Mouse (Mus musculus) G1E (cell line): ENCODE data around the gene 4930544D05Rik. TPM values are rescaled to one million over a fixed set of nuclear protein-coding genes. Genes with fewer than 3 reads are reported as not detected.

ENCODE experiments used
- ATAC-seq: 2 replicates; pipeline ENCODE4 v1.8.0; 2016; ENCODE audit warnings: mild to moderate bottlenecking; ENCODE audit not compliant: insufficient number of reproducible peaks, poor library complexity, low FRiP score, severe bottlenecking; ENCODE audit errors: extremely low read depth
- DNase-seq: peaks from one replicate; pipeline ENCODE4 v3.0.0; 2012; ENCODE audit warnings: low spot score
- H3K27me3 ChIP-seq: 2 replicates; pipeline ENCODE4 v1.6.1; 2012; ENCODE audit warnings: mild to moderate bottlenecking, low read length, inconsistent platforms; ENCODE audit not compliant: insufficient read depth
- H3K36me3 ChIP-seq: replicated peaks from 2 replicates; pipeline ENCODE3; 2012; ENCODE audit warnings: mild to moderate bottlenecking, inconsistent platforms
- H3K4me1 ChIP-seq: 2 replicates; pipeline ENCODE4 v1.6.1; 2012; ENCODE audit warnings: low read depth, low read length, inconsistent platforms, mixed read lengths; ENCODE audit not compliant: insufficient read depth
- H3K4me3 ChIP-seq: 2 replicates; pipeline ENCODE4 v1.5.1; 2012; ENCODE audit warnings: low read depth, mild to moderate bottlenecking, inconsistent platforms, low read length, moderate library complexity, mixed read lengths
- H3K9me3 ChIP-seq: replicated peaks from 2 replicates; pipeline ENCODE4 v1.6.1; 2012; ENCODE audit warnings: inconsistent platforms
- CTCF ChIP-seq: IDR thresholded peaks from 2 replicates; pipeline ENCODE4 v1.5.1; 2012; ENCODE audit warnings: low read depth, low read length, inconsistent platforms, mixed read lengths
- GATA1 ChIP-seq: IDR thresholded peaks from 2 replicates; pipeline ENCODE4 v1.6.1; 2012; ENCODE audit warnings: borderline replicate concordance, low read length, inconsistent platforms, mixed read lengths
- GATA2 ChIP-seq: IDR thresholded peaks from 2 replicates; pipeline ENCODE4 v1.6.1; 2012; ENCODE audit warnings: low read depth, low read length, inconsistent platforms, borderline replicate concordance
- POLR2AphosphoS5 ChIP-seq: IDR thresholded peaks from 2 replicates; pipeline ENCODE4 v1.6.1; 2012; ENCODE audit warnings: low read depth, low read length, inconsistent platforms; ENCODE audit not compliant: insufficient replicate concordance
- TAL1 ChIP-seq: conservative IDR thresholded peaks from 2 replicates; pipeline ENCODE4 v1.6.1; 2012; ENCODE audit warnings: low read depth, low read length, inconsistent platforms, mixed read lengths
- polyA plus RNA-seq: library from polyadenylated mRNA; stranded (reverse); fragments of >175 nt; gene quantifications from 2 replicates; pipeline ENCODE4 v1.2.3, GENCODE M21; 2012
- total RNA-seq, 2 experiments: library from RNA; stranded (forward) in 1 of 2; stranded (reverse) in 1 of 2; fragments of 200-1000 nt in 1 of 2; fragments of >200 nt in 1 of 2; fragmentation: Nextera tagmentation in 1 of 2; gene quantifications; 2 replicates each; pipeline ENCODE4 v1.2.3; 2014 to 2017

Gene 4930544D05Rik
- total and polyA plus RNA-seq, 3 experiments = not detected

- H3K9me3 ChIP-seq = no peaks in the 10 kb centered on the region
- H3K36me3 ChIP-seq = peaks cover 61% of the 10 kb centered on the region
- TF ChIP-seq GATA2 = no peak
- TF ChIP-seq CTCF = no peak
- no peak for TF ChIP-seq TAL1
- no peak for TF ChIP-seq GATA1
- TF ChIP-seq POLR2AphosphoS5 = no peak
- peak within 1 kb of the TSS; percentile 100 for H3K4me3 ChIP-seq
- peaks cover 51% of the 10 kb centered on the region for H3K4me1 ChIP-seq
- no peak for ATAC-seq
- DNase-seq = no peak
- no peaks in the 10 kb centered on the region for H3K27me3 ChIP-seq
Measured at GRCm38 (mm10) chr11:70656964-70657363, 41.3 kb downstream of the 4930544D05Rik start, which contains the start of gene Eno3. Gene Eno3 (plus strand): TSS chr11:70657202.

- Histone ChIP-seq H3K4me1 (peaks cover 44% of the 10 kb centered on the region), H3K36me3 (peaks cover 61% of the 10 kb centered on the region), H3K4me3 (no peak overlapping the region), H3K9me3 (no peaks in the 10 kb centered on the region), H3K27me3 (no peaks in the 10 kb centered on the region)
- no peak for DNase-seq
- ATAC-seq = no peak
- TF ChIP-seq GATA2 (no peak), POLR2AphosphoS5 (no peak), GATA1 (no peak), TAL1 (no peak), CTCF (no peak)
Measured at GRCm38 (mm10) chr11:70657573-70657972, 41.9 kb downstream of the 4930544D05Rik start.

- Histone ChIP-seq H3K9me3 (no peaks in the 10 kb centered on the region), H3K4me3 (no peak overlapping the region), H3K36me3 (peaks cover 61% of the 10 kb centered on the region), H3K4me1 (peaks cover 40% of the 10 kb centered on the region), H3K27me3 (no peaks in the 10 kb centered on the region)
- TF ChIP-seq TAL1 (no peak), GATA1 (no peak), GATA2 (no peak), POLR2AphosphoS5 (no peak), CTCF (no peak)
- no peak for ATAC-seq
- DNase-seq = no peak
Measured at GRCm38 (mm10) chr11:70657991-70658390, 42.3 kb downstream of the 4930544D05Rik start.

- H3K4me3 ChIP-seq = no peak overlapping the region
- H3K36me3 ChIP-seq = peaks cover 61% of the 10 kb centered on the region
- ATAC-seq (no peak), DNase-seq (no peak)
- no peak for TF ChIP-seq CTCF
- no peak for TF ChIP-seq GATA2
- no peak for TF ChIP-seq POLR2AphosphoS5
- TF ChIP-seq GATA1 = no peak
- H3K9me3 ChIP-seq = no peaks in the 10 kb centered on the region
- peaks cover 40% of the 10 kb centered on the region for H3K4me1 ChIP-seq
- H3K27me3 ChIP-seq = no peaks in the 10 kb centered on the region
Measured at GRCm38 (mm10) chr11:70658521-70658920, 42.9 kb downstream of the 4930544D05Rik start.

- peaks cover 40% of the 10 kb centered on the region for H3K4me1 ChIP-seq
- TF ChIP-seq GATA2 = no peak
- no peak for TF ChIP-seq TAL1
- TF ChIP-seq CTCF = no peak
- no peak for TF ChIP-seq POLR2AphosphoS5
- no peak for TF ChIP-seq GATA1
- no peaks in the 10 kb centered on the region for H3K27me3 ChIP-seq
- no peak overlapping the region for H3K4me3 ChIP-seq
- DNase-seq = no peak
- H3K36me3 ChIP-seq = peaks cover 62% of the 10 kb centered on the region
- H3K9me3 ChIP-seq = no peaks in the 10 kb centered on the region
- no peak for ATAC-seq
Measured at GRCm38 (mm10) chr11:70658942-70659341, 43.3 kb downstream of the 4930544D05Rik start.

- Histone ChIP-seq H3K4me1 (peaks cover 36% of the 10 kb centered on the region), H3K4me3 (no peak overlapping the region), H3K36me3 (peaks cover 76% of the 10 kb centered on the region), H3K9me3 (no peaks in the 10 kb centered on the region), H3K27me3 (no peaks in the 10 kb centered on the region)
- TF ChIP-seq GATA1 (no peak), CTCF (no peak), GATA2 (no peak), TAL1 (no peak), POLR2AphosphoS5 (no peak)
- DNase-seq = no peak
- no peak for ATAC-seq
Measured at GRCm38 (mm10) chr11:70660571-70660970, 44.9 kb downstream of the 4930544D05Rik start.
